Mouse (Mus musculus) c-Kit-positive CD71-positive TER-119-negative erythroid progenitor cells, embryonic 14.5 days (primary cell): ENCODE data around the gene Nfam1.

Experiments used
- DNase-seq: peaks from one replicate; pipeline ENCODE4 v3.0.0-alpha.2; 2013; ENCODE audit warnings: low read depth

The Nfam1 gene

GRCm38 (mm10) chr15:82992079-82992783, 40.9 kb downstream of the Nfam1 start:
- DNase-seq, result no peak

DNA sequence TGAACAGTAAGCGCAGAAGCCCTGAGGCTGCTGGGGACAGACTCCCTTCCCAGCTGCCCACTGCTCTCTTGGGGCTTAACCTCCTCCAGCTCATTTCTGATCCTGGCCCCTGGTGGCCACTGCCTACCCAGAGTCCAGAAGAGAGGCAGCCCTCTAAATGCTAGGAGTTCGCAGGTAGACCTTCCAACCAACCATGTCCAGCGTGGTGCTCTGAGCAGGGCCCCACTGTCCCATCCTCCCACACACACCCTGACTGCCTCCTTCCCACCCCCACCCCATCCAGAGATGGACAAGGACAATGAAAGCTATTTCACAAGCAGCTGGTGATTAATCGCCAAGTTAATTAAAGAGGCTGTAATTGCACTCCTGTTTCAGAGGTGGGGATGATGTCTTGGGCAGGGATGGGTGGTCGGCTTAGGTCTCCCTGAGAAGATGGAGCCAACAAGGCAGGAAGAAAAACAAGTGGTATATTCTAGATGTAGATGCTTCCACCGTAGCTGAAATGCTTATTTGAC, 43.9 kb downstream of the Nfam1 start:
- no peak for DNase-seq

- peak; percentile 67 for DNase-seq
Measured at GRCm38 (mm10) chr15:82987732-82988112, 45.4 kb downstream of the Nfam1 start, which contains the start of gene Tcf20. Gene Tcf20, minus strand, starts transcription at chr15:82987872.

DNA sequence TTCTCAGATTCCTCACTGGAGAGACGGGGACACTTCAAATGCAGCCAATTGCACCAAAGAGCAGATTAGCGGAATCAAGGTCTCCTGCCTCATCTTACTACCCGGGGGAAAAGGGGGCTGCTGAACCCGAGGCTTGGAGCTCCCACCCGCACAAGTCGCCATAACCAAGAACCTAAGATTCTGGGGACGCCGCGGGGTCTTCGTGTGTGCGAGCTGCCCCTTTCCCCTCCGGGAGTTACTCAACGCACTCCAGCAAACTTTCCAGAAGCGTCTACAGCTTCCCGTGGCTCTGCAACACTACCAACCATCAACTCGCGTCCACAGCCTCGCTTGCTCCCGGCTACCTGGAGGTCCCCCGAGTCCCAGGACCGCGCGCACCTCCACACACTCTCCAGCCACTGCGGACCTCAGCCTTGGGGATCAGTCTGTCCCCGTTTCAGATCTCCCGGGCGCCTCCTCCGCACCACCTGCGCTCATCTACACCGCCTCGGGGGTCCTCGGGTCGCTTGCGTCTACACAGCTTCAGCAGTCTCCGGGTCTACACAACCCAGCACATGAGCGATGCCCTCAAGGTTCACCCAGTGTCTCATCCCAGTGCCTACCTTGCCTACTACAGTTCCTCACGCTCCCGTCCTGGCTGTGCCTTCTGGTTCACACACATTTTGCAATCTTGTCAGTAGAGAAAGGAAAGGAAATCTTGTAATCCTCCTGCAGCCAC, 45.9 kb downstream of the Nfam1 start:
- no peak for DNase-seq

DNA sequence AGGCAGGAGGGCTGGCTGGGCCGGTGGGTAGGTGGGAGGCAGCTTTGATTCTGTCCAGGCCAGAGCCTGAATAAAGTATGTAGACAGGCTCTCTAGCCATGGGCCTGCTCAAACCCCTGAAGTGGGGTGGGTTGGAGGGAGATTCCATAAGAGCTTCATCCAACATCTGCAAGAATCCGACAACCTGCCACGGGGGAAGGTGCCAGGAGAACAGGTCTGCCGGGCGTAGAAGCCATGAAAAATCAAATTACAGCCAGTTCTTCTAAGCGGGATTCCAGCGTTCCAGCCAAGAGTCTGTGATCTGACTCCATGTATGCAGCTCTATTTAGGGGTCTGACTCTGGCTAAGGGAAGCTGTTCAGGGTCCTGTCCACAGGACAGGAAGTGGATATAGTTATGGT, 48.5 kb downstream of the Nfam1 start:
- DNase-seq, result no peak

GRCm38 (mm10) chr15:82984097-82984496, 49.0 kb downstream of the Nfam1 start:
- no peak for DNase-seq

DNA sequence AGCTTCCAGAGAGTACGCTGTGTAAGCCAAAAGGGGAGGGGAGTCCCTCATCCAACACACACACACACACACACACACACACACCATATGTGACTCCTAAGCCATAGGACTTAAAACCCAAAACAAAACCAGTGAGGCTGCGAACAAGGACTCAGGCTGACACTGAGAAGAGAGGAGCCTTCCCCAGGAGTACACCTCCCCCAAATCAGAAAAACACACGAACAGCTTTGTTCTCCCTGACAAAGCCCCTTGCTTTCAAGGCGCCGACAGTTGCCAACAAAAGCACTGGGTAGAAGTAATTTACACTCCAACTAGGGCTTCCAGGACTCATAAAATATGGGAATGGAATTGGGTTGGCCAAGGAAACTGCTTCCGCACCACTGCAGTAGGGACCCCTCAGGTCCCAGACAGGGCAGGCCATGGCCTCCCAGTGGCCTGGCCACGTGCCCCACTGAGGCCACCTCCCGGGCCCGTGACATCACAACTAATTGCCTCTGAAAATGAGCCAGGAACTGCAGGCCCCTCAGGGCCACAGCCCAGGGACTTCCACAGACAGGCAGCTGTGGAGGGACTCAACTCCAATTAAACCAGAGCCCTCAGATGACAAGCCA, 49.6 kb downstream of the Nfam1 start:
- no peak for DNase-seq

DNA sequence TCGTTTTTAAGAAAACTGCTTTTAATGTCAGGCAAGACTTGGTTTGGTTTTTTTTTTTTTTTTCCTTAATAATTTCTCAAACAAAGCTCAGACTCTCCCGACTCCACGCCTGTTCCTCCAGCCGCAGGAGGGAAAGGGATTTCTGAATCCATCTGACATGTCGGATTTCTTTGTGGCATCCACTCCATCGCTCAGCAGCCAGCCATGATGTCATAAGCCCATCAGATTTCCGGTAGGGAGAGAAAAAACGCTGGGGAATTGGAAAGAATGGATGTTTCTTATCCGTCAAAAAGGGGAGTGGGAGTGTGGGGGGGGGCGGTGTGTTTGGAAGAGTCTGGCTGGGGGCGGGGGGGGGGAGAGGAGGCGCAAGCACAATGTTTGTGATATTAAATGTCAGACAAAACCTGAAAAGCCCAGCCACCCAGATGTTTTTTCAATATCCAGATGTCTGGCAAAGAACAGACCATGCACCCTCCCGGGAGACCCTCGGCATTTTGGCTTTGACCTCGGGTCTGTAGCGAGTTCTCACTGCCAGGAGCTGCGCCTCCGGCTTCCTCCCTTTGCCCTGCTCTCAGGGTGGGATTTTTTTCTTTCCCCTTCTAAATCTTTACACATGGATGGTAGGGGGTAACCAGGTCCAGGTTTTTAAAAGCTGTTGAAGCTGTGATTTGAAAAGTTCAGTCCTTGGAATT, 50.2 kb downstream of the Nfam1 start:
- DNase-seq, result no peak

DNA sequence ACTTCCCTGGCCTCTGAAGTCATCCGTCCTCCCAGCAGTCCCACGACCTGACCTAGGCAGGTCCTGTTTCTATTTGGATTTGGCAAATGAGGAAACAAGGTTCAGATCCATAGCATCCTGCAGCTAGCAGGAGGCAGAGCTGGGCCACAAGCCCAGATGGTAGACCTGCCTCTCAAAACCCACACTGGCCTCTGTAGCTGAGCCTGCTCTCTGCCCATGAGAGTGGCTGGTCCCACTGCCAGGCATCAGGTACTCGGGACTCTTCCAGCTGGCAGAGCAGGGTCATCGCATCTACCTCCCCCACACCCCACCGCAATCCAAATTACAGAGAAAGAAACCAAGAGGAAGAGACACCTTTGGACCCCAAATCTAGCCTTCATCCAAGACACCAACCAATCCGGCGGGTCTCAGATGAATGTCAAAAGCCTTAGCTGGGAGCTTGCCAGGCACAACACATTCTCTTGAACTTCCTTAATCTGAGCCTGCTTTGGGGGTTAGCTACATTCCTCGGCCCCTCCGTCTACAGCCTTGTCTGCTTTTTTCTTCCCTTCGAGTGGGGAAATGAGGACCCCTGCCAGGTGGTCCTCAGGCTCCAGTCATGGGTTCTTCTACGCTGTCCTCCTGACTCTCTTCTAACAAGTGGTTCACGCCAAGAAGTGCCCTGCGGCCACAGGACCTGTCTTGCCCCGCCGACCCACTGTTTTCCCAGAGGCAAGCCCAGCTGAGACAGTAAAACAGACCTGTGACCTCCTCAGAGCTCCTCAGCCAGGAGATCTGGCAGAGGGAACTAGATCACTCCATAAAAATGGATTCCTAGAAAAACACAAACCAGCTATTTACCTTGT, 51.2 kb downstream of the Nfam1 start:
- no peak for DNase-seq

DNA sequence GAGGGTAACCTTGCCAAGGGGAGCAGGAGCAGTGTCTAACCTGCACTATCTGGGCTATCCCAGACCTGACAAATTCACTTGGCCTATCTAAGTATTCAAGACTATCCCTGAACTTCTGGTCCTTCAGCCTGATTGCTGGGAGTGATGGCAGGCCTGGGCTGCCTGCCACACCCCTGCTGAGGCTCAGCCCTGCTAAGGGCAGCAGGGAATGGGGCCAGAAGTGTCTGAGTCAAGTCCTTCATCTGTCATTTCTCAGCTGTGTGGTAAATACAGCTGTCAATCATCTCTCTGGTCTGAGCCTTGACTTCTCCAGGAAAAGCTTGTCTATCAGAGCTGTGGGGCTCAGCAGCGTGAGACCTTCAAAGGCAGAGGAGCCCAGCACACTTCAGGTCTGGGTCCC, 53.6 kb downstream of the Nfam1 start:
- DNase-seq, result no peak

DNA sequence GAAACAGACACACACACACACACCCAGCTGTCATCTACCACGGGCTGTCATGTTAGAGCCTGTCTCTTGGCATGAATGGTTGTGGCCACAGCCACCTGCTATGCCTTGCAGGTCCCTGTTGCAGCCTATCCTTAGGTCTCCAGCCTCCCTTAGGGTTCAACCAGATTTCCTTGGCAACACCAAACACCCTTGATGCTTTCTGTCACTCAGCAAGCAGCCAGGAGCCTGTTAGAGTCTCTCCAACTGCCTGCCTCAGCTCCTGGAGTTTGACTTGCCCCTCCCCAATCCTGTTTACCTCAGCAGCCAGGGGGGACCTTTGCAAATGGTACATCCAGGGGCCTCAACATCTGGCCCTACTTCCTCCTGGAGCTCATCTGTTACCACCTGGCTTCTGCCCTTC, 58.6 kb downstream of the Nfam1 start:
- DNase-seq, result no peak

DNA sequence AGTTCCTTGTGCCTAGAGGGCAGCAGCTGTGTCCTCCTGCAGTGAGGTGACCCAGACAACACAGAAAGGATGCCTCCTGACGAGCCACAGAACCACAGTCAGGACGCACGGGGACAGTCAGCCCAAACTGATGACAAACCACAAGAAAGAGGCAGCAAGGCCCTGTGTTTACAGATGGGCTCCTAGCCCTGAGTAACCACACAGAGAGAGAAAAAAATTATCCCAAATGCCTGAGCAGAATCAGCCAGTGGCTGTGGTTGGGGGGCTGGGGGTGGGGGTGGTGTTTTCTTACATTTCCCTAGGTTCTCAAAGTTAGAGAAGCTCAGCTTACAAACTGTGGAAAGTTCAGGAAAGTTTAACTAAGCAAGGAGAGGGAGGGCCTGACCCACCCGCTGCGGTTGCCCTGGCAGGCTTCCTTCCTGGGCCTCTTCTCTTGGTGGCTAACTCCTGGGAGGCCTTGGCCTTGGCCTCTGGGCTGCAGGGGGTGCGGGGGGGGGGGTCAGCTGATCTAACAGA, 63.8 kb downstream of the Nfam1 start:
- DNase-seq, result no peak

DNA sequence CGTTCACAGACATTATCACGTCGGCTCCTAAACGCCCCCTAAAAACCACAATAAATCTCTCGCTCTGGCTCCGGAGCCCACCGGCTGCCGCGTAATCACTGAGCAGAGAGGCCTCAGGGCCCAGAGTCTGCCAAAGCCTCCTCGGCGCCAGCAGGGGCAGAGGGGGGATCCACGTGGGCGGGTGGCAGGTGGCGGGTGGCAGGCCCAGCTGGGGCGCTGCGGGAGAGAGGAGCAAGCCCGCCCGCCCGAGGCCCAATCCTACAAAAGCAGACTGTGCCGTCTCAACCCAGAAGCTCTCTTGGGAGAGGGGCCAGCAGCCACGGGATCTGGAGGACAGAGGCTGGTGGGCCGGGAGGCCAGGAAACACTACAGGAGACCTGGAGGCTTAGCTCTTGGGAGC, 64.7 kb downstream of the Nfam1 start:
- no peak for DNase-seq

- DNase-seq, result no peak
Measured at GRCm38 (mm10) chr15:82967947-82968346, 65.2 kb downstream of the Nfam1 start.

GRCm38 (mm10) chr15:82964266-82964825, 68.8 kb downstream of the Nfam1 start:
- no peak for DNase-seq

GRCm38 (mm10) chr15:82963556-82964156, 69.5 kb downstream of the Nfam1 start:
- no peak for DNase-seq

- no peak for DNase-seq
Measured at GRCm38 (mm10) chr15:82963090-82963489, 70.0 kb downstream of the Nfam1 start.

GRCm38 (mm10) chr15:82962536-82962935, 70.6 kb downstream of the Nfam1 start:
- no peak for DNase-seq

DNA sequence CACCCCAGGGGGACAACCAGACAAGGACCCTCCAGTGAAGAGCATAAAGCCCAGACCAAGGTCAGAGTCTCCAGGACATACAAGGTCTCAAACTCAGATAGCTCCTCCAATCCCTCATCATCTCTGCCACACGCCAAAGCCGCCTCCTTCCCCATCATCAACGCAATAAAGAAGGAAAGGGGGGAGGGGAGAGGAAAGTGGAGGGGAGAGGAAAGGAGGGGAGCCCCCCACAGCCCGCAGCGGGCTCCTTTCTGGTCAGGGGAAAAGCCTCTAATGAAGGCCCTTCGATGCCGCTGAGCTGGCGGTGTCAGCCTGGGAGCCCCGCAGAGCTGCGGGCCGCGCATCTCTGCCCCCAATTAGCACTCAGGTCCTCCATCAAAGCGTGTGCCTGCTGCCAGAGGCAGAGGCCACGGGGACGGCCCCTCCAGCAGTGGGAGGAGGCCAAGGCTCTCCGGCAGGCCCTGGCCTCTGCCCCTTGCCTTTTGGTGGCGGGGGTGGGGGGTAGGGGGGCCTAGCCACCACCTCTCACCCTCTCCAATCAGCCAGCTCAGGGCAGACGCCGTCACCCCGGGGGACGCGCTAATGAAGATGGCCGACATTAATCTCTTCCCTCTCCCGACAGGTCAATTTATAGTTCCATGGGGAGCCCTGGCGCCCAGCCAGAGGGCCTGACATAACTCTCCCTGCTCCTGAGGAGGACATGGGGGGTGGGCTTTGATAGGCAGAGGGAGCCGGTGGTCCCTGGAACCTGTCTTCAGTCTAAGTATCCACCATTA, 72.1 kb downstream of the Nfam1 start:
- no peak for DNase-seq

DNA sequence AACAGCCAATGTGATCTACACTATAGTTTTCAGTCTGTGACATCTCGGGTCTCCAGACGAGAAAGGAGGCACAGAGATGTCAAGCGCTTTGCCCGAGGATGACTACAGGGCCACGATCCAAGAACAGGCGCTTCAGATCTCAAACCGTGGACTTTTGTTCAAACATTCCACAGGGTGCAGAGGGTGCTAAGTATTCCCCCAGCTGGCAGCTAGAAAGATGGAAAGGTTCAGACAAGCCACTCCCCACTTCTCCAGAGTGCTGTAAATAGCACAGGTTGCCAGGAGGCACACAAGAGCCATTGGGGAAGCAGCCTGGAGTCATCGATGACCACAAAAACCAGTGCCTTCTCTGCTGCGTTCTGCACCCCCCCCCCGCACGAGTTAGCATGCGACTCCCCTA, 74.0 kb downstream of the Nfam1 start:
- DNase-seq, result no peak
